Mouse (Mus musculus) neural tube, embryonic 12.5 days (tissue): Measurements from ENCODE around the gene Miox. TPM values are rescaled to one million over a fixed set of nuclear protein-coding genes. Genes with fewer than 3 reads are reported as not detected.

Experiments
- ATAC-seq: fragments of 200-750 bp; cut with Nextera tagmentation; 2 replicates; pipeline ENCODE4 v1.8.0; 2017; ENCODE audit warnings: low read depth, mild to moderate bottlenecking, moderate TSS enrichment, moderate library complexity; ENCODE audit not compliant: low FRiP score
- H3K27ac ChIP-seq: fragments of 300-500 bp; sonication (generic); 2 replicates; pipeline ENCODE4 v1.5.1; 2016
- H3K27me3 ChIP-seq: fragments of 300-500 bp; sonication (generic); replicated peaks from 2 replicates; pipeline ENCODE4 v1.6.1; 2016; ENCODE audit warnings: mild to moderate bottlenecking
- H3K36me3 ChIP-seq: fragments of 300-500 bp; sonication (generic); 2 replicates; pipeline ENCODE4 v1.6.1; 2016; ENCODE audit warnings: mild to moderate bottlenecking
- H3K4me1 ChIP-seq: fragments of 300-500 bp; sonication (generic); 2 replicates; pipeline ENCODE4 v1.6.1; 2016
- H3K4me2 ChIP-seq: fragments of 300-500 bp; sonication (generic); replicated peaks from 2 replicates; pipeline ENCODE4 v1.6.1; 2016; ENCODE audit warnings: mild to moderate bottlenecking
- H3K4me3 ChIP-seq: fragments of 300-500 bp; sonication (generic); 2 replicates; pipeline ENCODE4 v1.5.1; 2016
- H3K9ac ChIP-seq: fragments of 300-500 bp; sonication (generic); 2 replicates; pipeline ENCODE4 v1.6.1; 2016; ENCODE audit warnings: mild to moderate bottlenecking
- H3K9me3 ChIP-seq: fragments of 300-500 bp; sonication (generic); 2 replicates; pipeline ENCODE4 v1.6.1; 2016; ENCODE audit warnings: mild to moderate bottlenecking
- WGBS: fragments of 180-500 bp; shearing (Covaris S2); methylation state at CpG from one replicate; pipeline ENCODE4 v1.1.7; 2016; 5-methylcytosine and 5-hydroxymethylcytosine counted together
- polyA plus RNA-seq: library from polyadenylated mRNA; unstranded; fragments of >200 nt; fragmentation: Nextera tagmentation; extraction: Ambion mirVana; gene quantifications from 2 replicates; pipeline ENCODE4 v1.2.1, GENCODE M21; 2016

Miox gene
- not detected in 2 replicates for polyA plus RNA-seq

DNA sequence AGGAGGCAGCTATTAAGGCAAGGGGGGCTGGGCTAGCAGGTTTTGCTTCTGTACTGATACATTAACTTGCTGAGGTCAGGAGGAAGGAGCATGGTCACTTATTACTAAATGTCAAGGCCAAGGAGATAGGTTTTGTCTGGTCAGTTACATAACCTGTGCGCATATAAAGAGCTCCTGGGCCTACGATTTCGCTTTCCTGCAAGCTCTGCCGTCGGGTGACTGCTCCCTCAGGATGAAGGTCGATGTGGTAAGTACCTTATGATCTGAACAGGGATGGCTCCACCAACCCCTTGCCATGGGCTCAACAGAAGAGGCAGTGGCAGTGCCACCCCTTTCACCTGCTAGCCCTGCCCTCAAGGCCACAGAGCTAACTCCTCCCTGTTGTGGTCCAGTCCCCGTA is at the start of gene Miox:
Miox (plus strand) TSS at position 128 of the 400 bp plus-strand sequence.
- WGBS: 91% methylated on average over 7 of the region's 7 CpGs
- no peak for ATAC-seq
- no peak within 1 kb of the TSS for H3K4me2 ChIP-seq
- no peaks in the 10 kb centered on the region for H3K36me3 ChIP-seq
- no peaks in the 10 kb centered on the region for H3K9me3 ChIP-seq
- H3K27ac ChIP-seq: no peak within 1 kb of the TSS
- H3K4me1 ChIP-seq: no peaks in the 10 kb centered on the region
- no peak within 1 kb of the TSS for H3K4me3 ChIP-seq
- H3K27me3 ChIP-seq: no peaks in the 10 kb centered on the region
- no peak within 1 kb of the TSS for H3K9ac ChIP-seq

DNA sequence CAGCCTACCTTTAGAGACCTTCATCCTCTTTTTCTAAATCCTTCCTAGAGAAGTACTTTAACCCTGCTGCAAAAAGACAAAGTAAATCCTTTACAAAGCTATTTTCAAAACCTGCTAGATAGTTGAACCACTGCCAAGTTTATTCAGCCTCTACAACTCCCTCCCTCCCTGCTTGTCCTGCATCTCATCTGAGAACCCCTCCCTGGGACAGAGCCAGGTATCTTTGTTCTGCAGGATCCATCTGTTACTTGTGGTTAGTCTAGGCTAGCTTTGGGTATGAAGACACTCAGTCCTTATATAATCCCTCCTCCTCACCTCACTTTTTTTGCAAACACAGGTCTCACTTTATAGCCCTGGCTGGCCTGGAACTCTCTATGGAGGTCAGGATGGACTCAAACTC is 49.2 kb upstream of the Miox start:
- no peak for ATAC-seq
- no peaks in the 10 kb centered on the region for H3K27me3 ChIP-seq
- H3K9me3 ChIP-seq: no peaks in the 10 kb centered on the region
- H3K4me3 ChIP-seq: no peak overlapping the region
- no peak overlapping the region for H3K9ac ChIP-seq
- H3K36me3 ChIP-seq: peaks cover 88% of the 10 kb centered on the region
- H3K4me2 ChIP-seq: no peak overlapping the region
- no peak overlapping the region for H3K27ac ChIP-seq
- H3K4me1 ChIP-seq: no peaks in the 10 kb centered on the region

DNA sequence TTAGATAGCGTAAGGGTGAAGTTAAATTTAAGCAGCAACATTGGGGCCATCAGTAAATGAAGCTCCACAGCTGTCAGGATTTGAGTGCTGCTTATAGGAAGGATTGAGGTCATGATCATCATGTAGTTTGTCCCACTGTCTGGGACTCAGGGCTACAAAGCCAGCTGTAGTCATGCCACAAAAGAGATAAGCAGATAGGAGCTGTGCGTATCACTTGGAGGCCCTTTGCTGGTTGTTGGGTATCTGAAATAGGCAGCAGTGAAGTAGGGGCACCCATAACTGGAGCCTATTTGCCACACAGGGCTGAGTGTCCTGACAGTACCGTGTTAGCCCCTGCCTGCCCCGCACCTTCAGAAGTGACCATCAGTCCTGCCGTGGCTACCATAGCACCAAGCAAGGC is 48.7 kb upstream of the Miox start:
- H3K27me3 ChIP-seq: no peaks in the 10 kb centered on the region
- no peak for ATAC-seq
- peaks cover 88% of the 10 kb centered on the region for H3K36me3 ChIP-seq
- H3K9me3 ChIP-seq: no peaks in the 10 kb centered on the region
- no peak overlapping the region for H3K9ac ChIP-seq
- no peak overlapping the region for H3K4me3 ChIP-seq
- no peak overlapping the region for H3K4me2 ChIP-seq
- H3K27ac ChIP-seq: no peak overlapping the region
- no peaks in the 10 kb centered on the region for H3K4me1 ChIP-seq
- 92% methylated on average over 5 of the region's 5 CpGs for WGBS

DNA sequence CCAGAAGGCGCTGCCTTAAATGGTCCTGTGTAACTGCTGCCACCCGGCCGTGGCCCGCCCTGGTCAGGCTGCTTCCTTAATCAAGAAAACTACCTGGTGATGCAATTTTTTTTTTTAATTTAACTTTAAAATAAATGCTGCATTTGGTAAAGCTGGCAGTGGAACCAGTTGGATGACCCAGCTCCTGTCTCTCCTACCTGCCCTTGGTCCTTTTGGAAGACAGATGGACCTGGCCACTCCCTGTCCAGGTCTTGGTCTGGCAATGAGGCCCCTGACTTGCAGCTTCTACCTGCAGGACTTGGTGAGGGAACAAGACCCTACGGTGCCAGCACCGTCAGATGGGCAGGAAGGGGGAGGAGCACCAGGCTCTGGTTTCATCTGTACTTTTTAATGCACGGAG is 48.1 kb upstream of the Miox start:
- no peak overlapping the region for H3K27ac ChIP-seq
- ATAC-seq: no peak
- no peak overlapping the region for H3K4me2 ChIP-seq

DNA sequence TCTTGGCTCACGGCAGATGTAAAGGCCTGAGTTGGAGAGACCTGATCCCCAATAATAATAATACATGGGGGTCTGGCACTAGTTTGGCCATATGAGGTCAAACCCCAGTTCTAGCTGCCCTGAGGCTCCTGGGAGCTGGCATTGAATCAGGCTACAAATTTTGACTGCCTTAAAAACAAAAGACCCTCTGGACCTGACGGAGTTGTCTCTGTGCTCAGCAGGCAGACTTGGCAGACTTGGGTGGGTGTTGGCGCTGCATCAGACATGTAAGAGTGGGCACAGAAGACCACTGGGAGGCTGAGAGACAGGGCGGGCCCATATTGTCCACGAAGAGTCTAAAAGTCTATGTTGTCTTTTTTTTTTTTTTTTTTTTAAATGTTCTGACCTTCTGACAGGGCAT is 47.6 kb upstream of the Miox start:
- Histone ChIP-seq H3K27ac (no peak overlapping the region), H3K9me3 (no peaks in the 10 kb centered on the region), H3K27me3 (no peaks in the 10 kb centered on the region), H3K4me3 (no peak overlapping the region), H3K36me3 (peaks cover 86% of the 10 kb centered on the region), H3K9ac (no peak overlapping the region), H3K4me2 (no peak overlapping the region), H3K4me1 (no peaks in the 10 kb centered on the region)
- WGBS: 92% methylated on average over 5 of the region's 5 CpGs
- ATAC-seq: no peak

More for the DNA sequence above, 48.1 kb upstream of the Miox start:
- Histone ChIP-seq H3K9me3 (no peaks in the 10 kb centered on the region), H3K9ac (no peak overlapping the region), H3K4me3 (no peak overlapping the region), H3K27me3 (no peaks in the 10 kb centered on the region), H3K36me3 (peaks cover 87% of the 10 kb centered on the region), H3K4me1 (no peaks in the 10 kb centered on the region)
- 91% methylated on average over 7 of the region's 7 CpGs for WGBS

DNA sequence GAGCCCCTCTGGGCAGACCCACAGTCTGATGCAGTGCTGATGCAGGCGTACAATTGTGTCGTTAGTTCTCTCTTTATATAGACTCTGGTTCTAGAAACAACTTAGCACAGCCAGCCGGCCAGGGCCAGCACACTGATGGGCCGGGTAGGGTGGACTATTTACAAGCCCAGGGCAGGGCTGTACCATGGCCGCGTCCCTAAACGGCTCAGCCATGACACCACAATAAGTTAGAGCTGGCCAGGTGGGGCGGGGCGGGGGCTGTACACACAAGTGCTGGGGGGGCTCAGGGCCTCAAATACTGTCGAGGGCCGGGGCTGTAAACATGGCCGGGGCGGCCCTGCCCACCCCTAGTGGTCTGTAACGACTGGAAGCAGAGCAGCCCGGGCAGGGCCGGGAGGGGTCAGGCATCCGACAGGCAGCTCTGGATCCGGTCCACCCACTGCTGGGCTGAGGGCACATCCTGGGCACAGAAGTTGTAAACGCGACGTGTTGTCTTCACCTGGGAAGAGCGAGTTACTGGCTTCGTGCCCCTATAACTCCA is 45.9 kb upstream of the Miox start:
- no peaks in the 10 kb centered on the region for H3K4me1 ChIP-seq
- H3K9me3 ChIP-seq: no peaks in the 10 kb centered on the region
- WGBS: 86% methylated on average over 23 of the region's 23 CpGs
- H3K4me2 ChIP-seq: no peak overlapping the region
- no peak overlapping the region for H3K27ac ChIP-seq
- H3K36me3 ChIP-seq: peaks cover 86% of the 10 kb centered on the region
- no peaks in the 10 kb centered on the region for H3K27me3 ChIP-seq
- peak; percentile 35; the same call in 1 of the 2 replicates for ATAC-seq
- no peak overlapping the region for H3K9ac ChIP-seq
- no peak overlapping the region for H3K4me3 ChIP-seq

DNA sequence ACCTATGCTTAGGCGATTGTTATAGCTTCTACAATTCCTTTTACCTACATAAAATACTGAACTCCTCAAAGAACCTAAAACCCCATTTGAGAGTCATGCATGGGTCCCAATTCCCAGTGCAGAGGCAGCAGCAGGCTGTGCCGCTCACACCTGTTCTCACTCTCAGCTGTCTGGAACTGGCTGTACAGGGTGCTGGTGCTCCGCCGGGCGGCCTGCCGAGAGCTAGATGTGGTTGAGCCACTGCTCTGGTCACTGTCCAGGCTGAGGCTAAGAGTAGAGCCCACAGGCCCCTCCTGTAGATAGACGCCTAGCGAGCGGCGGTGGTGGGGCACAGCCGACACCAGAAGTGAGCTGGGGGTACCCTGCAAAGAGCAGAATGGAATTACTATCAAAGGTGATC is 44.7 kb upstream of the Miox start:
- ATAC-seq: no peak
- no peak overlapping the region for H3K27ac ChIP-seq
- WGBS: 97% methylated on average over 11 of the region's 11 CpGs
- H3K27me3 ChIP-seq: no peaks in the 10 kb centered on the region
- no peaks in the 10 kb centered on the region for H3K9me3 ChIP-seq
- no peaks in the 10 kb centered on the region for H3K4me1 ChIP-seq
- H3K36me3 ChIP-seq: peaks cover 86% of the 10 kb centered on the region
- no peak overlapping the region for H3K4me2 ChIP-seq
- H3K9ac ChIP-seq: no peak overlapping the region
- H3K4me3 ChIP-seq: no peak overlapping the region

DNA sequence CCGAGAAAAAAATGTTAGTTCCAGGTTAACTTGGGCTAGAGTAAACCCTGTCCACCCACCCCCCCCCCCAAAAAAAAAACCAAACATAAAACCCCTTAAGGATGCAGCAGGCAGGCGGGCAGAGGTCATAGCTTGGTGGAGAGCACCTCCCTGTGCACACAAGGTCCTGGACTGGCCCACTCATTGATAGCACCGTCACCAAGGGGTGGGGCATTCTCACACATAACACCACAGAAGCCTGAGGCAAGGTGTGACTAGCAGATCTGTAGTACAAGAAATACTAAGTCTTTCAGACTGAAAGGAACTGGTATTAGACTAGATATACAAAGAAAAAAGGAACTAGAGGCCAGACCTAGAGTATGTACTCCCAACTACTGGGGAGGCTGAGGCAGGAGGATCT is 42.7 kb upstream of the Miox start:
- 90% methylated on average over 3 of the region's 3 CpGs for WGBS
- Histone ChIP-seq H3K4me1 (no peaks in the 10 kb centered on the region), H3K27me3 (no peaks in the 10 kb centered on the region), H3K4me3 (no peak overlapping the region), H3K27ac (no peak overlapping the region), H3K9me3 (no peaks in the 10 kb centered on the region), H3K4me2 (no peak overlapping the region), H3K9ac (no peak overlapping the region), H3K36me3 (peaks cover 94% of the 10 kb centered on the region)
- ATAC-seq: no peak

DNA sequence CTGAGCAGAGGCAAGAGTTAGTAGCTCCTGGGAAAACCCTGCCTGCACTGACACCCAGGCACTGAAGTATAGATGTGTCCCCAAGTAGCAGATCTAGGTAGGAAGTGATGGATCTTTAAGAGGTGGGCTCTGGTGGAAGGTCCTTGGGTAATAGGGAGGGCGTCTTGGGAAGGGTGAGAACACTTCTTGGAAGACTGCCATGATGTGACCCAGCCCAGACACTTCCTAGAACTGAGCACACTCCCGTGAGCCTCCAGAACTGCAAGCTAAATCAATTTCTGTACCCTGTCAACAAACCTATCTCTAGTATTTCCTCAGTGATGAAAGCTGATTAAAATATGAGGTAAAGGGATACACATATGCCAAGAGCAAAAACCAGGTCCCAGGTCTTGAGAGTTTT is 41.4 kb upstream of the Miox start:
- no peak for ATAC-seq
- WGBS: 96% methylated on average over 2 of the region's 2 CpGs
- Histone ChIP-seq H3K36me3 (peaks cover 96% of the 10 kb centered on the region), H3K4me3 (no peak overlapping the region), H3K9me3 (no peaks in the 10 kb centered on the region), H3K4me1 (no peaks in the 10 kb centered on the region), H3K27ac (no peak overlapping the region), H3K9ac (no peak overlapping the region), H3K27me3 (no peaks in the 10 kb centered on the region), H3K4me2 (no peak overlapping the region)

DNA sequence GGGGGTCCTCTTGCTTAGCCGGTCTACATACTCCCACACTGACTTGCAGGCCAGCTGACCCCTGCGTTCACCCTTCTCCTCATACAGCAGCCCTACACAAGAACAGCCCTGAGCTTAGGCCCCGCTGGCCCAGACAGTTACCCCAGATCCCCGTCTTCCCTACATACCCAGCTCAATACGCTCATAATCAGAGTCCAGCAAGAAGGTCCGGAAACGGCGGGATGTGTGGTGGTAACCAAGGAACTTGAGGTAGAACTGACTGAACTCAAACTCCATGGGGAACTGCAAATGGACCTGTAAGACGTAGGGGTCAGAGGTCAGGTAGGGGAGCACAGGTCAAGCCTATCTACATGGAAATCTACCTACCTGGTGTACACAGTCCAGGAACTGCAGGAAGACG is 40.4 kb upstream of the Miox start:
- no peaks in the 10 kb centered on the region for H3K27me3 ChIP-seq
- H3K4me2 ChIP-seq: no peak overlapping the region
- H3K36me3 ChIP-seq: peaks cover 92% of the 10 kb centered on the region
- ATAC-seq: no peak
- H3K4me3 ChIP-seq: no peak overlapping the region
- 93% methylated on average over 10 of the region's 10 CpGs for WGBS
- H3K9me3 ChIP-seq: no peaks in the 10 kb centered on the region
- no peaks in the 10 kb centered on the region for H3K4me1 ChIP-seq
- no peak overlapping the region for H3K27ac ChIP-seq
- H3K9ac ChIP-seq: no peak overlapping the region

DNA sequence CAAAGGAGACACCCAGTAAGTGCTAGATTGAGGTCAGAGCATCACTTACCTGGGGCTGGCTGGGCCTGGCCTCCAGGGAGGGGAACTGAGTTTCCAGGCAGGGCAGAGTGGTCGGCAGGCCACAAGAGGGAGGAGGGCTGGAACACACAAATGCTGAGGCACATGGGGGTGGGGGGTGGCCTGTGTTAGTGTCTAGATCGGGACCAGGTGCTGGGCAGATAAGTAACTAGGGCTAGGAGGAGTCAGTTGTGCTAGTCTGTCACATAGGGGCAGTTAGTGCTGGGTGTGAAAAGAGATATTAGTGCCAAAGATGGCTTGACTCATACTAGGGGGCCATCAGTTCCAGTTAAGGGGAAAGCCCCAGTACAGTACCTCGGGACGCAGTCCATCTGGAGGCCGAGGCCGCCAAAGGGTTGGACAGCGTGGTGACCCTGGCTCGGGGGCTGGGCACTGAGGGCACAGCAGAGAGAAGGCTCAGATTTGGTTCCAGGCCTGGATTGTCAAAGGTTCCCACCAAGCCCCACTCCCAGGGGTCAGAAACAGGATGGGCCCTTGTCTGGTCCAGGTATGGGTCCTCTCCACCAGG is 38.5 kb upstream of the Miox start:
- WGBS: 94% methylated on average over 8 of the region's 8 CpGs
- H3K36me3 ChIP-seq: peaks cover 91% of the 10 kb centered on the region

DNA sequence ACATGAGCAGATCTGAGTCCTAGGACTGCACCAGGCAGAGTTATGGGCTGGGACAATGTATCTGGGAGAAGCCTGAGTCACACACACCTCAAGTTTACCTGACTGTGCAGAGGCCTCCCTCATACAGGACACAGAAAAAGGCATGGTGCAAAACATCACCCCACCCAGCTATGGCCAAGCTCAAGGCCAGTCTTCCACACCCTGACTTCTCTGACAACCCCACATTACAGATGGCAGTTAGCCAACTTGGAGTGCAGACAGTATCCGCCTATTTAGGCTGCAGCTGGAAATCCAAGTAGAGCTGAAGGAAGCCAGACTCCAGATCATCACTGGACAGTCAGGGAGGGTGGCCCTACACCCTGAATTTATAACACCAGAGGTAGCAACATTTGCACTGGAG is 37.7 kb upstream of the Miox start:
- Histone ChIP-seq H3K4me2 (no peak overlapping the region), H3K9ac (no peak overlapping the region), H3K27ac (no peak overlapping the region), H3K36me3 (peaks cover 93% of the 10 kb centered on the region), H3K4me3 (no peak overlapping the region), H3K27me3 (no peaks in the 10 kb centered on the region), H3K9me3 (no peaks in the 10 kb centered on the region), H3K4me1 (no peaks in the 10 kb centered on the region)
- no peak for ATAC-seq
- 97% methylated on average over 1 of the region's 1 CpGs for WGBS

More for the DNA sequence above, 38.5 kb upstream of the Miox start:
- no peak overlapping the region for H3K27ac ChIP-seq
- no peak overlapping the region for H3K4me2 ChIP-seq
- ATAC-seq: no peak
- H3K27me3 ChIP-seq: no peaks in the 10 kb centered on the region
- H3K9me3 ChIP-seq: no peaks in the 10 kb centered on the region
- no peaks in the 10 kb centered on the region for H3K4me1 ChIP-seq
- H3K9ac ChIP-seq: no peak overlapping the region
- no peak overlapping the region for H3K4me3 ChIP-seq

DNA sequence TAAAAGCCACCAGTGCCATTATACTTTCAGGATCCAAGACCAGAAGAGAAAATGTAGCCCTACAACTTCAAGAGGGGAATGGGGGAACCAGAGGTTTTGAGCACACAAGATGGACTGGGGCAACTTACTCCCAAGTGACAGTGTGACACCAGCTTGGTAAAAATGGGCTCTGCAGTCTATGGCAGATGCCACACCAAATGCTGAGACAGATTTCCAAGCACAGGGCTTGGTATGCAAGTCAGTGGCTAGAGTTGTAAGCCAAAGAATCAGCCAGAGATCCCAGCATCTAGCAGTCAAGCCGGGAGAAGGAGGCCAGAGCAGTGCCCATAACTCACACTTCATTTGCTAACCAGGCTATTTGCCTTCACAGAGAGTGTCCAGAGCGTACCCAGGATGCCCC is 36.5 kb upstream of the Miox start:
- ATAC-seq: no peak
- WGBS: 91% methylated on average over 2 of the region's 2 CpGs
- Histone ChIP-seq H3K9me3 (no peaks in the 10 kb centered on the region), H3K4me1 (no peaks in the 10 kb centered on the region), H3K27me3 (no peaks in the 10 kb centered on the region), H3K9ac (no peak overlapping the region), H3K36me3 (peaks cover 93% of the 10 kb centered on the region), H3K4me2 (no peak overlapping the region), H3K4me3 (no peak overlapping the region), H3K27ac (no peak overlapping the region)
